Mouse (Mus musculus) CD8-positive naive resting alpha-beta T cell, adult 2 months (primary cell): ENCODE results near the gene Cnih4.

Experiments
- DNase-seq, 2 experiments: peaks; one replicate each; pipeline ENCODE4 v3.0.0; 2022; ENCODE audit warnings: low read depth in 2 of 2, low spot score in 2 of 2

The Cnih4 gene

DNA sequence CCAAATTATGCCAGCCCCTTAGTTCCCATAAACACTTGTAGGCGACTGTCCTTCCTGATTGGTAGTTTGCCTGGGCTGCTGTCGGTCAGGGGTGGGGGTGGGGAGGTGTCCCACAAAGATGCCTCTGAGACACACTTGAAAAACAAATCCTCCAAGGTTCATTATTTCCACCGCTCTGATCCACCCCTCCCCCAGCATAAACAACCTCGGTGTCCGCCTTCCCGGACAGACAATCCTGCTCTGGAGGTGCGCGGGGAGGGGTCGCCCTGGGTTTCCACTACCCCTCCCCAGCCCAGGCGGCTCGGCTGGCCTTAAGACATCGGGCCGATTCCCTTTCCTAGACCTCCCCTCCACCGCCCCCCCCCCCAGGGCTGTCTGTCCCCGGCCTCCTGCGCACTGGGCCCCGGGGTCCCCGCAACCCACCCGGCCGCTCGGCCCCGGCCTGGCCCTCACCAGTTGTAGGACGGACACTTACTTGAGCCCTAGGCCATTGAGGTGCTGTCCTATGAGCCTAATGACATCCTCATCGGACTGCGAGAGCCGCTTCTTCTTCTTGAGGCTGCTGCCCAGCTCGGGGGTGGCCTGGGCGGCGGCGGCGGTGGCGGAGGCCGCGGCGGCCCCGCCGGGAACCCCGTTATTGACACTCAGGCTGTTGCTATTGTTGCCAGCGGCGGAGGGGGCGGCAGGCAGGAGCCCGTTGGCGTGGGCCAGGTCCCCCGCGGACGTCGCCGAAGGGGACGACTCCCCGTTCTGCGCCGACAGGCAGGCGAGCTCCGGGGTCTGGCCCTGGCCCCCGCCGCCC lies 66.3 kb downstream of the Cnih4 start:
- DNase-seq, result peak in 1 of 2 experiments; percentile 9

DNA sequence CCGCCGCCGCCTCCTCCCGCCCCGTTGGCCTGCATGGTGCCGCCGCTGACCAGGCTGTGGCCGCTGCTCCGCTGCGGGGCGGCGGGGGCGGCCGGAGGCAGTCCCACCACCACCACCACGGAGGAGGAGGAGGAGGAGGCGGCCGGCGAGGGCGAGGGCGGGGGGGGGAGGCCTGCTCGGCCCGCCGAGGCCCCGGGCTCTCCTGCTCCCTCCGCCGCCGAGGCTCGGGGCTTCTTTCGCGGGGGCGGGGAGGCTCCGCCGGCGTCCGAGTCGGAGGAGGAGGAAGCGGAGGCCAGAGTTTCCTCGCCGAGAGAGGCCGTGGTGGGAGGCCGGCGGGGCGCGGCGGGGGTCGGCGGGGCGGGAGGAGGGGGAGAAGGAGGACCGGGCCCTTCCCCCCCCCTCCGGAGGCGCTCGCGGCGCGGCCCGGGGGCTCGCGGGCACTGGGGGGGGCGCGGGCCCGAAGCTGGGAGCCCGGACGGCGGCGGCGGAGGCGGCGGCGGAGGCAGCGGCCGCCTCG lies 67.0 kb downstream of the Cnih4 start:
- peak in 1 of 2 experiments; percentile 30 for DNase-seq

DNA sequence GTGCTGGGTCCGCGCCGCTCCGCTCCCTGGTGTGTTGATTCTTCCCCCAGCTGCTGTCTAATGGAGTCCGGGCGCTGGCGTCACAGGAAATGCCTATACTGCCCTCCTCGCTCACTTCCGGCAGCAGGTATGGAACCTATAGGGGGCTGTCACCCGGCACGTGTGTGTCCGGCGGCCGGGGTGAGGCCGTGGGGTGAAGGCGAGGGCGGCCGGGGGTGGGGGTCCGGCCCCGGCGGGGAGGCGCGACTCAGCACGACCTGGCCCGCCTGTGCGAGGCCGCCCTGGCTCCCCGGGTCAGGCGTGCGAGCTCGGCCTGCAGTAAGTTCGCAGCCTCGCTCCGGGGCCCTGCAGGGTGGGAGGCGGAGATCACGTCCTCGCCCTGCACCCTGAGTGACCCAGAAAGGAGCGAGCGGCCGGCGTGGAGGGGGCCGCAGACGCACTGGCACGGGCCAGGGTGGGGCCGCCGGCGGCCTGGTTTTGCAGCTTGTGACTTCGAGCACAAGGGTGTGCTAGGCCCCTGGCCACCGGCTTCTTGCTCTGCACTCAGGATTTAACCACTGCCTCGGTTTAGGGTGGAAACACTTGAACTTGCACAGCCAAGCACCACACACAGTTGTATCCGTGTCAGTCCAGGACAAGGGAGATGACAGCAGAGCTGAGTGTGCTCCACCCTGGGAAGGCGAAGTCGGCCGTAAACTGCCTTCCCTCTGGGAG lies 67.6 kb downstream of the Cnih4 start, which contains the start of gene Wdr26:
Gene Wdr26 (minus strand): TSS at position 82 of the 714 bp plus-strand sequence.
- DNase-seq, result peak; percentile 68 to 71

DNA sequence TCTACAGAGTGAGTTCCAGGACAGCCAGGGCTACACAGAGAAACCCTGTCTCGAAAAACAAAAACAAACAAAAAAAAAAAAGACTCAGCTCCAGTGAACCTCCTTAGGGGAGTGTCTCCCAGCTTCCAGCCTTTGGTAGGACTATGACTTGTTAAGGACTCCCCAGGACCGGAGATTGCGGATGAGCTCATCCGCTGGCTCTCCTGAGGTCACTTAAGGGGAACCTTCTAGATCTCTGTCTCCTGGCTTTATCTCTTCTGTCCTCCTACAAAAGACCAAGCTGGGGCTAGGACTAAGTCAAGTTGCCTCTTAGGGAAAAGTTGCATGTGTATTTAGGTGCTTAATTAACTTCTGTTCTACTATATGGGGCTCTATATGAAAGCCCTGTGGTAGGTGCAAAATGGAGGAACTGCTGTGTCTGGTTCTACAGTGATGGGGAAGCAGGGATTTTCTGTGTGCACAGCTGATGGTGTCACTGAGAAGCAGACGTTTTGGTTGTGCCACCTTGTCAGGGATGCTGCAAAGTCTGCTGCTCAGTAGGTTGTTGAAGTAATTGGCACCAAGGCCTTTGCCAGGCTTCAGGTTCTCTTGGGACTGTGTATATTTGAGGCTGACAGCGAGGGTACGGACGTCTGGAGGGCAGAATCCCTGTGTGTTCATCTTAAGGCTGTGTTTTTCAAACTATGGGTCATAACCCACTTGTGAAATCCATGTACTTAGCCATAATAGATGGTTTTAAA lies 70.0 kb downstream of the Cnih4 start:
- DNase-seq, result no peak

DNA sequence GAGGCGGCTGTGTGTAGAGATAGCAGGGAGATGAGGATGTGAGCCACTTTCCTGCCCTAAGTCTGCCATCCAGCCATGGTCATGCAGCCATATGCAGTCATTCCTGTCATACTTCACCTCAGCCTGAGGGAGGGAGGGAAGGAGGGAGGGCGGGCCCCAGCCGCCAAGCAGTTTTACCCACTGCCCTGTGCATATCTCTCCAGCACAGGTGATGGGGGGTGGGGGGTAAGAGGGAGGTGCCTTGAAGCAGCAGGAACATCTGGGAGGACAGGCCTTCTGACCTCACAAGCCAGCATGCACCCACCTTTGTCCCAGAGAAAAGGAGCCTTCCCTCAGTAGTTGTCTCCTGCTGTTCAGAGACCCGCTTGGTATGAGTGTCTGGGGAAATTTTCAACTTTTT lies 71.8 kb downstream of the Cnih4 start:
- DNase-seq, result no peak
